Mouse (Mus musculus): ENCODE results near the gene Btnl1.

DNA sequence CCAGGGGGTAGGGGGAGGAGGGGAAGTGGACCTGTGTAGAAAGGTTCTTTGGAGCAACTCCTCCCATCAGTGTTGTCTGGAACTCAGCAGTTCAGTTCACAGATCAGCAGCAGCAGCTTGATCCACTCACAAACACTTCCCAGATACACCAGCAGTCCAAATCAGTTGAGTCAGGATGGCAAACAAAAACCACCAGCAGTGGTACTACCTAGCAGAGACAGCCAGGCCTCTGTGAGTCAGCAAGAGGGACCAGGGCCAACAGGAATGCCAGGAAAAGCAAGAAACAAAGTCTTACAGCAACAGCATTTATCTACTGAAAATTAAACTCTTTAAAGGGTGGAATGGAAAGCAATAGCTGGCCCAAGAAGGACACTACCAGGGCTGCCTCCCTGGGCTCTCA lies 50.7 kb downstream of the Btnl1 start:
- TF ChIP-seq CTCF (IDR thresholded peaks at IDR 0.05; ENCODE audit: low read depth) (no peak), EP300 (IDR thresholded peaks at IDR 0.05; ENCODE audit: low read depth) (no peak)
